Mouse (Mus musculus) gastrocnemius, postnatal 25 days (tissue): ENCODE data around the gene Gm9817. TPM values are rescaled to one million over a fixed set of nuclear protein-coding genes. Genes with fewer than 3 reads are reported as not detected.
"Not testable (repeated sequence)": the region's sequence is repeated elsewhere in the genome, so short reads cannot be mapped to it uniquely, and the experiment has no call there.

ENCODE experiments used
- DNase-seq: peaks from one replicate; pipeline ENCODE4 v3.0.0; 2022
- long read RNA-seq, 2 experiments: library from polyadenylated mRNA; stranded (forward); transcript quantifications; one replicate each; pipeline ENCODE4 v2.0.0; 2021
- total RNA-seq, 2 experiments: library from RNA; stranded (reverse); gene quantifications; 1 replicate in 1 of 2; 2 replicates in 1 of 2; pipeline ENCODE4 v1.2.3; 2021

Gene Gm9817
- under 1 TPM; 0.13 to 0.16 TPM for total RNA-seq
- long read RNA-seq, experiment 1: 0 reads
- long read RNA-seq, experiment 2: 0 reads

DNA sequence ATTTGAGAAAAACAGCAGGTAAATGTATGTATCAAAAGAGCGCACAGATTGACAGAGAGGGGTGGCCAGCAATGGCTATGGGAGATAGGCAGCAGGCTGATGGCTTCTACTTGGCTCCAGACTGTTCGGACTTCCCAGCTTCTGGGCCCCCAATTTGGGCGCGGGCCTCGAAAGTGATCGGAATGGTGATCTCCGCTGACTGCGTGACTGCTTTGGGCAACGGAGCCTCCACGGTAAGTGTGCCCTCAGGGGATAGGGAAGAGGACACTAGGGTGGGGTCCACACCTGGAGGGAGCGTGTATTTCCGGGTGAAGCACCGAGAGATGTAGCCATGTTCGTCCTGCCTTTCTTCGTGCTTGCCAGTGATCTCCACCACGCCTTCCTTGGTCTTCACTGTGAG, at the start of gene Gm9817:
TSS of gene Gm9817 (plus strand) at position 301 of the 400 bp plus-strand sequence.
- not testable (repeated sequence) for DNase-seq

DNA sequence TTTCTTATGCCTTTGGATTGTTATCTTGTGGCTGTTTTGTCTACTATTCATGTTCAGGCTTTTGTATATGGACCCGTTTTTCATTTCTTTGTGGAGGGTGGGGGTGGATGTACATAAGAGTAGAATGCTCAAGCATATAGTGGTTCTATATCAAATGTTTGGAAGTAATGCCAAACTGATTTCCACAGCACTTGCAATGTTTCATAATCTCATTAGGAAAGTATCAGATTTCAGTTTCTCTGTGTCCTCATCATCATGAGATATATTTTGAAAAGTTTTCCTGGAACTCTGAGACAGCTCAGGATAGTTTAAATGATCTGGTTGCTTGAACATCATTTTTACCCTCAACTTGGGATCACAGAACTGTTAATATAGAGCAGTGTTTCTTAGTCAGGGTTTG, 48.7 kb upstream of the Gm9817 start:
- no peak for DNase-seq

DNA sequence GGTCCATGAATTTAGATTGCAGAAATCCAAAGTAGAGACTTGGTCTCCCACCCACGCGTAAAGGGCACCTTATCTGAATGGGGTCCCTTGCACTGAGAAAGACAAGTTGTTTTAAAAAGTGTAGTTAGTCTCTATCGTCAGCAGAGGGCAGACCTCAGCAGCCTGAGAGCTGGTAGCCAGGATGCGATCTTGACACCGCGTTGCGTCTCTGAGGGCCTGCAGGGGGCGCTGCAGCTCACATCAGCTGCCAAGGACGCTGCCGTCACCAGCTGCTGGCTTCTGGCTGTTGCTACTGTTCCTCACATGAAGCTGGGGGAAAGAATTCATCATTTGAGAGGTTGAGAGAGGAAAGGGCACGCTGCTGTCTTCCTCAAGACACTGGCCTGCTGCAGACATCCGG, 47.7 kb upstream of the Gm9817 start:
- peak; percentile 81 for DNase-seq

- no peak for DNase-seq
Measured at GRCm38 (mm10) chr13:45031314-45031713, 47.2 kb upstream of the Gm9817 start.

- no peak for DNase-seq
Measured at GRCm38 (mm10) chr13:45031748-45032147, 46.7 kb upstream of the Gm9817 start.

- DNase-seq: no peak
Measured at GRCm38 (mm10) chr13:45032484-45032883, 46.0 kb upstream of the Gm9817 start.

GRCm38 (mm10) chr13:45033360-45033759, 45.1 kb upstream of the Gm9817 start:
- no peak for DNase-seq

GRCm38 (mm10) chr13:45034759-45035158, 43.7 kb upstream of the Gm9817 start:
- no peak for DNase-seq

- DNase-seq: peak; percentile 48
Measured at GRCm38 (mm10) chr13:45036417-45036816, 42.1 kb upstream of the Gm9817 start.

DNA sequence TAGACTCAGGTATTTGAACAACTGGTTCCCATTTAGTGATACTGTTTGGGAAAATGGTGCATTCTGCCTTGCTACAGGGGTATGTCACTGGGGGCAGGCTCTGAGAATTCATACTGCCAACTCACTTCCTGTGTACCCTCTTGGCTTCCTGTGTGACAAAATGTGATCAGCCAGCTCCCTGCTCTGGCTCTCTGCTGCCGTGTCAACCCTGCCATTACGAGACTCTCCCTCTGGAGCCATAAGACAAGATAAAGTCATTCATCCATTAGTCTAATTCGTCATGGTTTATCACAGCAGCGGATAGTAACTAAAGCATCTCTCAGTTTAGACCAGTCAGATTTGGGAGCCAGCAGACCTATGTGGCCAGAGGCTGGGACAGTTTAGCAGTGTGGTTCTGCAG, 38.3 kb upstream of the Gm9817 start:
- DNase-seq: no peak

GRCm38 (mm10) chr13:45040741-45041140, 37.8 kb upstream of the Gm9817 start:
- DNase-seq: no peak

GRCm38 (mm10) chr13:45043466-45043865, 35.0 kb upstream of the Gm9817 start:
- DNase-seq: no peak

DNA sequence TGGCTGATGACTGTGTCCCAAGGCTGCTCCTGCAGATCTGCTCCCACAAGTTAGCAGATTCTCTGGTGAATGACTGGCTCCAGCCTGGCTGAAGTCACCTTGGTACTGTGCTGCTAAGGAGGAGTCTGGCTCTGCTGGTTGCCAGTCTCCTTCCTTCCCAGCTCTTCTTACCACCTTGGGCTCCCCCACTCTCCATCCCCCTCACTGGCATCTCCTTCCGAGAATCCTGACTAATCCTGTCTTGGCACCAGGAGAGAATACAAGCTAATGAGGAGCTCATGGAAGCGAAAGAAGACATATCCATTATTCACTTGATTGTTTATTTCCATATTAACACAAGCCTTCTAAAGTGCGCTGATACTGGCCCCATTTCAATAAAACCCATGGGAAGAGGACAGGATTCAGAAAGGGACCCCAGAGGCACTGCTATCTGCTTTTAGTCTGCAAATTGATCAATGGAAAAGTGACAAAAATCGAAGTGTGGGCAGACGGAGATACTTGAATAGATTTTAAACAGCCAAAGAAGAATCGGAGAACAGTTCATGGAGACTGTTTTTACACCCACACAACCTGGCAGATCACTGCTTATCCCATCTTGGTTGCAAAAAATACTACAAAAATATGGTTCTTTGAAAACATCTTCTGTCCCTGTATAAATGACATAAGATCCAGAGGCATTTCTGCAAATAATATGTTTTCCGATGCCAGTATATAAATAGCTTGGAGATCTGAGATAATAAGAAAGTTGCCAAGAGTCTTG, 29.1 kb upstream of the Gm9817 start:
- no peak for DNase-seq

DNA sequence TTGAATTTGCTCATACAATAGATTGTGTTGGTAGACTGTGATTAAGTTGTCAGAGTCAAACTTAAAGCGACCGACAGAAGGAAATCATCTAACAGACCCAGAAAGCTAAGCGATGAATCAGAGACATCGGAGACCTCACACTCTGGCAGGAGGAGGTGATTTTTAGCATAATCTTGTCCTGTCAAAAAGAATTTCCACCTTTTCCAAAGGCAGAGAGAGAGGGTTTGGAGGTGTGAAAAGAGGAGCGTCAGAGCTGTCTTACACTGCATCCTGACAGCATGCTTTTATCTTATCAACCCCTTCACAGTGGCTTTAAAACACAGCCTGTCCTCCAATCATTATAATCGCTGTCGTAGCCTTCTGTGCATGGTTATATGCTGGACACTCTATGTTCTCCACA, 25.7 kb upstream of the Gm9817 start:
- no peak for DNase-seq

DNA sequence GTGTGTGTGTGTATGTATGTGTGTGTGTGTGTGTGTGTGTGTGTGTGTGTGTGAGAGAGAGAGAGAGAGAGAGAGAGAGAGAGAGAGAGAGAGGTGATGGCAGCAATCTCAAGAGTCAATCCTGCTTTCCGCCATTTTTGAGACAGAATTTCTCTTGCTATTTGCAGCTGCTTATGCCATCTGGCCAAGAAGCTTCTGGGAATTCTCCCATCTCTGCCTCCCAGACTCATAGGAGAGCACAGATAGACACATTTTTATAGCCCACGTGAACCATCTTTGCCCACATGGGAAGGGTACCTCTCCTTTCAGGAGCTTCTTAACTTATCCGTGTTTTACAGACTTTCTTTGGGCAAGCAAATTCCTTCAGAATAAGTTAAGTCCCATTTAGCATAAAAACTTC, 24.6 kb upstream of the Gm9817 start:
- DNase-seq: no peak

DNA sequence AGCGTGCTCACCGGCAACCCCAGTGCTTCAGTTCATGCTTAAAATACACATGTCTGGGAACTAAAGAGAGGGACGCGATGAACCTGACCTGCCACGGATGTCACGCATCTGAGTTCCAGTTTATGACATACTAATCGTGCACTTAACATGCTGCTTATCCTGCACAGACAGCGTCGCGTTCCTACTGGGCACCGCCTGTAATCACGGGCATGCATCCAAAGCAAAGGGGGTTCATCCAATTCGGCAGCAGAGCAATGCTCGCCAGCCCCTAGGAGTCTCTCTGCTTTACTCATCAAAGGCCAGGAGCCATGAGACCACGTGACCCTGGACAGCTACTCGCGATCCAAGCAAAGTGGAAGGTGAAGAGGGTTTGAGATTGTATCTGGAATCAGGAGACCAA, 19.3 kb upstream of the Gm9817 start:
- no peak for DNase-seq

- DNase-seq: no peak
Measured at GRCm38 (mm10) chr13:45063146-45063545, 15.3 kb upstream of the Gm9817 start.

DNA sequence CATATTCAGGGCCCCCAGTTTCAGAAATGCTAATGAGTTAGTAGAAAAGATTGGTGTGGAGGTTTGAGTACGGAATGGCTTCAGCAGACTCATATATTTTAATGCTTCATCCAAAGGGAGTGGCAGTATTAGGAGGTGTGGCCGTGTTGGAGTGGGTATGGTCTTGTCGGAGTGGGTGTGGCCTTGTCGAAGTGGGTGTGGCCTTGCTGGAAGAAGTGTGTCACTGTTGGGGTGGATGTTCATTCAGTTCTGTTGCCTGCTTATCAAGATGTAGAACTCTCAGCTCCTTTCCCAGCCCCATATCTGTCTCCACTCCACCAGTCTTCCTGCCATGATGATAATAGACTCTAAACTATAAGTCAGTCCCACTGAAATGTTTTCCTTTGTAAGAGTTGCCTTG, 13.5 kb upstream of the Gm9817 start:
- no peak for DNase-seq

DNA sequence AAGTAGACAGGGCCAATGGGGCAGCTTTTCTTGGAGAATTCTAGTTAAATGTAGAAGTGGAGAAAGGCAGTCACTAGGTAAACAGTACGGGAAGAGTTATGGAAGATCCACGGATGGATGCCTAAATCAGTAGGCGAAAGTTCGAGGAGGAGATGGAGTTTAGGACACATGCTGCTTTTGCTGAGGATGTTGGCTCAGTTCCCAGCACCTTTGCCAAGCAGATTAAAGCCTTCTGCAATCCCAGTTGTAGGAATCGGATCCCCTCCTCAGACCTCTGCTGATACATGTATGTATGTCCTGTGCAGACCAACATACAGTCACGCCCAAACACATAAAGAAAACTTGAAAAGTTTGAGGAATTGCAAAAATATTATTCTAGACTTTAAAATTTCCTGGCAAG, 8.1 kb upstream of the Gm9817 start:
- no peak for DNase-seq

DNA sequence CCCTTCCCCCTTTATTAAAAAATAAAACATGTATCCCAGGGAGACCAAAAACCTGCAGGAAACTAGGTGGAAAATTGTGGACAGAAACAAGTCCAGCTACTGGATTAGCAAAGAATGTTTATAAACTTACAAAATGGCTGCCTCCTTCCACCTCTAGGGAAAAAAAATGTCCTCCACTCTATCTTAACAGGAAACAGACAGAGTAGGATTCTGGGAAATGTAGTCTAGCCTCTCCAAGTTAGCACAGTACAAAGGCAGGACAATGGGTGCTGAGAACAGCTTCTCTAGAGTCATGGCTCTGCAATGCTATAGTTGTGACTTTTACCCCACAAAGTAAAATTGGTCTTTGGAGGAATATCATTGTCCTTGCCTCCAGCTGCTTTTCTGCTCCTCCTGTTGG, 3.5 kb upstream of the Gm9817 start:
- DNase-seq: no peak

GRCm38 (mm10) chr13:45075715-45076114, 2.8 kb upstream of the Gm9817 start:
- no peak for DNase-seq

- DNase-seq: no peak
Measured at GRCm38 (mm10) chr13:45080771-45081170, 2.3 kb downstream of the Gm9817 start.

DNA sequence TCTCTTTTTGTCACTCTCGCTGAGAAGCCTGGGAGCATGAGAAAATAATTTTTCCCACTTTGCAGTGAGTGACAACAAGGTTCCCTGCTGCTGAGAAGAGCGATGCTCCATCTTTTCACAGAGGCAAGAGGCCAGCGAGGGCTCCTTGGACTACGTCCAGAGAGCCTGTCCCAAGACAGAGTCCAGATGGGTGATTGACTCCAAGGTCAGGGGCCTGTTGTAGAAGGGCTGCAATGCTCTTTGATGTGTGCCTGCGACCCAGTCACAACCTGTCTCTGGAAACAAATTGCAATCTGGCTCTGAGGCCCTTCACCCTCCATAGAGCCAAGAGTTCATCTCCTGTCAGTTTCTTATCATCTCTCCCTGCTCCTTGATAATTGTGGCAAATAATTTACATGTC, 5.2 kb downstream of the Gm9817 start:
- no peak for DNase-seq

- no peak for DNase-seq
Measured at GRCm38 (mm10) chr13:45088796-45089221, 10.3 kb downstream of the Gm9817 start.
